Mouse (Mus musculus) central nervous system, embryonic 18 days (tissue): Measurements from ENCODE around the gene Zc3h7b. TPM values are rescaled to one million over a fixed set of nuclear protein-coding genes. Genes with fewer than 3 reads are reported as not detected.

Source experiments
- polyA plus RNA-seq: library from polyadenylated mRNA; depleted of rRNA; stranded (reverse); fragments of >200 nt; gene quantifications from 2 replicates; pipeline ENCODE4 v1.2.3, GENCODE M21; 2012; rRNA removed

The Zc3h7b gene
- polyA plus RNA-seq = 78.3 and 86.5 TPM in 2 replicates

DNA sequence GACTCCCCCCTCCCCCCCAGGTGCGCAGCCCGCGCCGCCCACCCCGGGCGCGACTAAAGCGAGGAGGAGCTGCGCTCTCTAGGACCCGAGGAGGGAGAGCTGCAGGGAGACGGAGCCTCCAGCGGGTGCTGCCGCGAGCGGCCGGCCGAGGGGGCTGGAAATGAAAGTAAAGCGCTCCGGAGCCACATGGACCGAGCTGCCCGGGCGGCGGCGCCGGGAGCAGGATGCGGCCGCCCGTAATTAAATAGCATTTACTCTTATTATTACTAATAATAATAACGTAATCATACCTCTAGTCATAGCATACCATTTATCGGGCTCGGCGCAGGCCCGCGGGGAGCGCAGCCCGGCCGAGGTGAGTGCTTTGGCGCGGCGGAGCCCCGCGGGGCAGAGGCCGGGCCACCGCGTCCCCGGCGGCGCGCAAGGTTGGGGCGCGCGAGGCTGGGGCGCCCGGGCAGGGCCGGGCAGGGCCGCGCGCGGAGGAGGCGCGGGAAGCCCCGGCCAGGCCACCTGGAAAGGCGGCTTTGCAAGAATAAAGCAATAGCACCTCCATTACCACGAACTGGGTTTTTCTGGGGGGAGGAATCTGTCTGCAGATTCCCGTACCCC, at the start of gene Zc3h7b, which contains the start of gene Rangap1:
Gene Zc3h7b (plus strand): TSS at position 66 of the 609 bp plus-strand sequence.
Gene Rangap1 (minus strand): TSS at position 539 of the 609 bp plus-strand sequence.

DNA sequence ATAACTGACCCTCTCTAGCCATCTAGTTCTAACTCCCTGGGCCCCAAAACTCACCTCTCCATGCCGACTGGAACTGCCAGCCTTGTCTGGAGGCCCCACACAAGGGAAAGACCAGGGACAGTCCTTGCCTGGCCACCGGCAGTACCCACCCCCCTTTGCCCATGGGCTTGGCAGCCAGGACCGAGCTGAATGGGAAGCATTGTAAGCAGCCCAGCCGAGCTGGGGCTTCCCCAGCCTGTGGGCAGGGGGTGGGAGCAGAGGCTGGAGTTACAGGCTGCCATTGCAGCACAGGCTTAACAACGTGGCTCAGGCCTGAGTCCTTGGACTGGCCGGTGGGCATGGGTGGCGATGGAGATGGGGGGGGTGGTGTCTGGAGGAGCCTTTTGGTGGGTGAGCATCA, 47.7 kb upstream of the Zc3h7b start, which contains the start of gene Chadl:
Gene Chadl (minus strand): TSS at position 113 of the 400 bp plus-strand sequence.

DNA sequence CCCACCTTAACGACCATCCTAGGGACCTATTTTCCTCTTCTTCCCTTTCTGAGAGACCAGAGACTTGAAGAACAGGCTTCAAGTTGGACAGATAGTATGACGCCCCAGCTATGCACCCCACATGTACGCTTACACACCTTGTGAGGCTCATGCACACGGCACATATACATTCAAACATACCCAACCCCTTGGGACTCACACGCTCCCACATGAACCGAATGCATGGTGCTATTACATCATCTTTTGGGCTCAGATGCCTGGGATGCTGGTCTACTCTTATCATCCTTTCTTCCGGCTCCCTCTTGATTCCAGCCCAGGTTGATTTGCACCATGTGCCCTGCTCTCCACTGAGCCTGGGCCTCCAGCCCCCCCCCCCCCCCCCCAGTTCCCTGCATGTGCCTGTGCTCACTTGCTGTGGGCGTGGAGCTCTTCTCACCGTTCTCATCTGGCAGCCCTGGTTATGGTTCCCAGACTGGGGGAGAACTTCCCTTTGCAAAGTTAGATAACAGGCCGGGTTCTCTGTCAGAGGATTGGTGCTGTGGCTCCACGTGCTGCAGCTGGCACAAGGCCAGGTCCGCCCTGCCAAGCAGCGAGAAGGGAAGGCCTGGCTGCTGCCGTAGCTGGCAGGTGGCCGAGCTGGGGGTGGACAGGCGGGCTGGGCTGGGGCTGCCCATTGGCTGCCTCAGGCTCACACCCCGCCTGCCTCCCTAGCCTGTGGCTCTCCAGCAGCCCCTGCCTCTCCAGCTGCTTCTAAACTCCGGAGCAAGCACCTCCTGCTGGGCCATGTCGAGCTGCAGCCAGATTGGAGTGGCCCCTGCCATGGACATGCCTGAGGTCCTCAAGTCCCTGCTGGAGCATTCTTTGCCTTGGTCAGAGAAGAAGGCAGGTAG, 57.4 kb downstream of the Zc3h7b start, which contains the start of gene Tef:
Gene Tef (plus strand): TSS at position 421 of the 890 bp plus-strand sequence.

Other genes with a start within 250 kb of the Zc3h7b start
- 31.3 and 33.1 TPM in 2 replicates for gene Ep300, start 159.7 kb upstream of the Zc3h7b start, polyA plus RNA-seq
- 25.2 and 25.7 TPM in 2 replicates for gene L3mbtl2, start 81.2 kb upstream of the Zc3h7b start, polyA plus RNA-seq
- 27.6 and 29.3 TPM in 2 replicates for gene Chadl, start 47.8 kb upstream of the Zc3h7b start, polyA plus RNA-seq
- 108 and 111 TPM in 2 replicates for gene Rangap1, start 473 bp downstream of the Zc3h7b start, polyA plus RNA-seq
- 43.3 and 46.3 TPM in 2 replicates for gene Tef, start 57.4 kb downstream of the Zc3h7b start, polyA plus RNA-seq
- 11.4 and 13.9 TPM in 2 replicates for gene Tob2, start 113.7 kb downstream of the Zc3h7b start, polyA plus RNA-seq
- 84.8 and 91.0 TPM in 2 replicates for gene Phf5a, start 126.9 kb downstream of the Zc3h7b start, polyA plus RNA-seq
- 279 and 283 TPM in 2 replicates for gene Aco2, start 127.3 kb downstream of the Zc3h7b start, polyA plus RNA-seq
- gene Polr3h, start 181.2 kb downstream of the Zc3h7b start, polyA plus RNA-seq = 40.8 and 43.1 TPM in 2 replicates
- gene Csdc2, start 191.7 kb downstream of the Zc3h7b start, polyA plus RNA-seq = 140 and 156 TPM in 2 replicates
- 144 and 149 TPM in 2 replicates for gene Pmm1, start 215.9 kb downstream of the Zc3h7b start, polyA plus RNA-seq
- gene 1700029P11Rik, start 235.5 kb downstream of the Zc3h7b start, polyA plus RNA-seq = not detected in 2 replicates
- 28.8 and 29.4 TPM in 2 replicates for gene Xrcc6, start 242.8 kb downstream of the Zc3h7b start, polyA plus RNA-seq